Mouse (Mus musculus): Measurements from ENCODE around the gene Csde1. TPM values are rescaled to one million over a fixed set of nuclear protein-coding genes. Genes with fewer than 3 reads are reported as not detected.

Gene Csde1
- polyA plus RNA-seq, 1 experiment from 2014 or later = 312 TPM

GRCm38 (mm10) chr3:103040861-103041379 is 20.7 kb downstream of the Csde1 start:
- 90% methylated on average over 1 of the region's 1 CpGs for WGBS
- ATAC-seq = no peak
- no peaks in the 10 kb centered on the region for H3K4me1 ChIP-seq (ENCODE audit: control insufficient read depth, insufficient read depth, low read depth, low read length)
- no peaks in the 10 kb centered on the region for H3K27me3 ChIP-seq (replicated peaks; ENCODE audit: control insufficient read depth, insufficient read depth, low read length)
- H3K9ac ChIP-seq (ENCODE audit: low read depth, low read length) = no peak overlapping the region
- H3K4me2 ChIP-seq (ENCODE audit: low read length) = no peak overlapping the region
- no peak overlapping the region for H3K27ac ChIP-seq (ENCODE audit: low read depth, low read length)
- no peaks in the 10 kb centered on the region for H3K9me3 ChIP-seq (ENCODE audit: control insufficient read depth, low read length)
- H3K36me3 ChIP-seq (ENCODE audit: control insufficient read depth, insufficient read depth, low read length) = peaks cover 31% of the 10 kb centered on the region
- H3K4me3 ChIP-seq (ENCODE audit: low read length) = no peak overlapping the region

- Histone ChIP-seq H3K27ac (ENCODE audit: low read depth, low read length) (no peak overlapping the region), H3K27me3 (replicated peaks; ENCODE audit: control insufficient read depth, insufficient read depth, low read length) (no peaks in the 10 kb centered on the region), H3K36me3 (ENCODE audit: control insufficient read depth, insufficient read depth, low read length) (peaks cover 32% of the 10 kb centered on the region), H3K9me3 (ENCODE audit: control insufficient read depth, low read length) (no peaks in the 10 kb centered on the region), H3K4me2 (ENCODE audit: low read length) (no peak overlapping the region), H3K4me1 (ENCODE audit: control insufficient read depth, insufficient read depth, low read depth, low read length) (peaks cover 10% of the 10 kb centered on the region), H3K4me3 (ENCODE audit: low read length) (no peak overlapping the region), H3K9ac (ENCODE audit: low read depth, low read length) (no peak overlapping the region)
- no peak for ATAC-seq
- WGBS = 95% methylated on average over 5 of the region's 5 CpGs
Measured at GRCm38 (mm10) chr3:103056016-103056595, 35.9 kb downstream of the Csde1 start.

- Histone ChIP-seq H3K4me1 (ENCODE audit: control insufficient read depth, insufficient read depth, low read depth, low read length) (peaks cover 10% of the 10 kb centered on the region), H3K9me3 (ENCODE audit: control insufficient read depth, low read length) (no peaks in the 10 kb centered on the region), H3K27me3 (replicated peaks; ENCODE audit: control insufficient read depth, insufficient read depth, low read length) (no peaks in the 10 kb centered on the region), H3K4me2 (ENCODE audit: low read length) (peak overlapping the region; percentile 85), H3K27ac (ENCODE audit: low read depth, low read length) (peak overlapping the region; percentile 54), H3K36me3 (ENCODE audit: control insufficient read depth, insufficient read depth, low read length) (peaks cover 35% of the 10 kb centered on the region), H3K4me3 (ENCODE audit: low read length) (peak overlapping the region; percentile 76), H3K9ac (ENCODE audit: low read depth, low read length) (peak overlapping the region; percentile 86)
- 0% methylated on average over 10 of the region's 10 CpGs for WGBS
- ATAC-seq = peak; percentile 67
Measured at GRCm38 (mm10) chr3:103057752-103058151, 37.5 kb downstream of the Csde1 start.

GRCm38 (mm10) chr3:103058207-103059157 is 38.3 kb downstream of the Csde1 start, which contains the start of gene Nras:
TSS of gene Nras (plus strand) at chr3:103058285.
- ATAC-seq = peak; percentile 99
- peak within 1 kb of the TSS; percentile 76 for H3K4me3 ChIP-seq (ENCODE audit: low read length)
- H3K36me3 ChIP-seq (ENCODE audit: control insufficient read depth, insufficient read depth, low read length) = peaks cover 40% of the 10 kb centered on the region
- WGBS = 2% methylated on average over 46 of the region's 46 CpGs
- peak within 1 kb of the TSS; percentile 93 for H3K27ac ChIP-seq (ENCODE audit: low read depth, low read length)
- no peaks in the 10 kb centered on the region for H3K9me3 ChIP-seq (ENCODE audit: control insufficient read depth, low read length)
- H3K27me3 ChIP-seq (replicated peaks; ENCODE audit: control insufficient read depth, insufficient read depth, low read length) = no peaks in the 10 kb centered on the region
- peak within 1 kb of the TSS; percentile 85 for H3K4me2 ChIP-seq (ENCODE audit: low read length)
- peaks cover 10% of the 10 kb centered on the region for H3K4me1 ChIP-seq (ENCODE audit: control insufficient read depth, insufficient read depth, low read depth, low read length)
- H3K9ac ChIP-seq (ENCODE audit: low read depth, low read length) = peak within 1 kb of the TSS; percentile 86

GRCm38 (mm10) chr3:103066927-103067326 is 46.7 kb downstream of the Csde1 start:
- no peak for ATAC-seq
- Histone ChIP-seq H3K27me3 (replicated peaks; ENCODE audit: control insufficient read depth, insufficient read depth, low read length) (no peaks in the 10 kb centered on the region), H3K36me3 (ENCODE audit: control insufficient read depth, insufficient read depth, low read length) (peaks cover 45% of the 10 kb centered on the region), H3K9me3 (ENCODE audit: control insufficient read depth, low read length) (no peaks in the 10 kb centered on the region), H3K4me2 (ENCODE audit: low read length) (no peak overlapping the region), H3K27ac (ENCODE audit: low read depth, low read length) (no peak overlapping the region), H3K4me1 (ENCODE audit: control insufficient read depth, insufficient read depth, low read depth, low read length) (no peaks in the 10 kb centered on the region), H3K4me3 (ENCODE audit: low read length) (no peak overlapping the region), H3K9ac (ENCODE audit: low read depth, low read length) (no peak overlapping the region)
- 94% methylated on average over 8 of the region's 8 CpGs for WGBS

GRCm38 (mm10) chr3:103068971-103069370 is 48.7 kb downstream of the Csde1 start:
- no peaks in the 10 kb centered on the region for H3K9me3 ChIP-seq (ENCODE audit: control insufficient read depth, low read length)
- WGBS = 95% methylated on average over 6 of the region's 6 CpGs
- H3K9ac ChIP-seq (ENCODE audit: low read depth, low read length) = no peak overlapping the region
- no peaks in the 10 kb centered on the region for H3K4me1 ChIP-seq (ENCODE audit: control insufficient read depth, insufficient read depth, low read depth, low read length)
- no peak overlapping the region for H3K27ac ChIP-seq (ENCODE audit: low read depth, low read length)
- no peak overlapping the region for H3K4me2 ChIP-seq (ENCODE audit: low read length)
- H3K36me3 ChIP-seq (ENCODE audit: control insufficient read depth, insufficient read depth, low read length) = peaks cover 27% of the 10 kb centered on the region
- H3K4me3 ChIP-seq (ENCODE audit: low read length) = no peak overlapping the region
- H3K27me3 ChIP-seq (replicated peaks; ENCODE audit: control insufficient read depth, insufficient read depth, low read length) = no peaks in the 10 kb centered on the region
- no peak for ATAC-seq

- no peak for ATAC-seq
- H3K9me3 ChIP-seq (ENCODE audit: control insufficient read depth, low read length) = no peaks in the 10 kb centered on the region
- no peak within 1 kb of the TSS for H3K4me2 ChIP-seq (ENCODE audit: low read length)
- no peaks in the 10 kb centered on the region for H3K27me3 ChIP-seq (replicated peaks; ENCODE audit: control insufficient read depth, insufficient read depth, low read length)
- 80% methylated on average over 5 of the region's 5 CpGs for WGBS
- H3K27ac ChIP-seq (ENCODE audit: low read depth, low read length) = no peak within 1 kb of the TSS
- peaks cover 4% of the 10 kb centered on the region for H3K36me3 ChIP-seq (ENCODE audit: control insufficient read depth, insufficient read depth, low read length)
- no peak within 1 kb of the TSS for H3K9ac ChIP-seq (ENCODE audit: low read depth, low read length)
- no peaks in the 10 kb centered on the region for H3K4me1 ChIP-seq (ENCODE audit: control insufficient read depth, insufficient read depth, low read depth, low read length)
- H3K4me3 ChIP-seq (ENCODE audit: low read length) = no peak within 1 kb of the TSS
Measured at GRCm38 (mm10) chr3:103073771-103074170, 53.5 kb downstream of the Csde1 start, which contains the start of gene Ampd1. TSS of gene Ampd1 (plus strand) at chr3:103074014.

GRCm38 (mm10) chr3:103075871-103076270 is 55.6 kb downstream of the Csde1 start:
- ATAC-seq = no peak
- 90% methylated on average over 9 of the region's 9 CpGs for WGBS
- H3K9ac ChIP-seq (ENCODE audit: low read depth, low read length) = no peak overlapping the region
- H3K4me3 ChIP-seq (ENCODE audit: low read length) = no peak overlapping the region
- no peaks in the 10 kb centered on the region for H3K27me3 ChIP-seq (replicated peaks; ENCODE audit: control insufficient read depth, insufficient read depth, low read length)
- H3K4me1 ChIP-seq (ENCODE audit: control insufficient read depth, insufficient read depth, low read depth, low read length) = no peaks in the 10 kb centered on the region
- no peak overlapping the region for H3K27ac ChIP-seq (ENCODE audit: low read depth, low read length)
- no peaks in the 10 kb centered on the region for H3K9me3 ChIP-seq (ENCODE audit: control insufficient read depth, low read length)
- H3K36me3 ChIP-seq (ENCODE audit: control insufficient read depth, insufficient read depth, low read length) = no peaks in the 10 kb centered on the region
- no peak overlapping the region for H3K4me2 ChIP-seq (ENCODE audit: low read length)

- Histone ChIP-seq H3K4me3 (ENCODE audit: low read length) (no peak overlapping the region), H3K9ac (ENCODE audit: low read depth, low read length) (no peak overlapping the region), H3K4me2 (ENCODE audit: low read length) (no peak overlapping the region), H3K27ac (ENCODE audit: low read depth, low read length) (no peak overlapping the region), H3K27me3 (replicated peaks; ENCODE audit: control insufficient read depth, insufficient read depth, low read length) (no peaks in the 10 kb centered on the region), H3K9me3 (ENCODE audit: control insufficient read depth, low read length) (no peaks in the 10 kb centered on the region), H3K4me1 (ENCODE audit: control insufficient read depth, insufficient read depth, low read depth, low read length) (no peaks in the 10 kb centered on the region), H3K36me3 (ENCODE audit: control insufficient read depth, insufficient read depth, low read length) (no peaks in the 10 kb centered on the region)
- no peak for ATAC-seq
- WGBS = 89% methylated on average over 9 of the region's 9 CpGs
Measured at GRCm38 (mm10) chr3:103076476-103076875, 56.2 kb downstream of the Csde1 start.
